Mouse (Mus musculus): ENCODE data around the gene 4933424G06Rik. TPM values are rescaled to one million over a fixed set of nuclear protein-coding genes. Genes with fewer than 3 reads are reported as not detected.

The 4933424G06Rik gene
- total RNA-seq, 2 experiments from 2014 or later: not detected

Other genes with a start within 250 kb of the 4933424G06Rik start
- gene Cnnm4, start 238.5 kb upstream of the 4933424G06Rik start, total RNA-seq (2015): 10.0 and 12.1 TPM in 2 replicates
- 7.0 and 8.4 TPM in 2 replicates for gene Cnnm4, start 238.5 kb upstream of the 4933424G06Rik start, total RNA-seq (2017)
- gene Cnnm3, start 198.3 kb upstream of the 4933424G06Rik start, total RNA-seq (2015): 13.0 and 15.2 TPM in 2 replicates
- gene Cnnm3, start 198.3 kb upstream of the 4933424G06Rik start, total RNA-seq (2017): 8.0 and 13.0 TPM in 2 replicates
- gene Ankrd23, start 173.3 kb upstream of the 4933424G06Rik start, total RNA-seq (2015): 1.3 and 2.5 TPM in 2 replicates
- 4.8 and 7.4 TPM in 2 replicates for gene Ankrd23, start 173.3 kb upstream of the 4933424G06Rik start, total RNA-seq (2017)
- 0.62 and 0.83 TPM in 2 replicates for gene Gm42417, start 170.7 kb upstream of the 4933424G06Rik start, total RNA-seq (2015)
- 3.1 TPM in 1 of 2 replicates, not detected in the other for gene Gm42417, start 170.7 kb upstream of the 4933424G06Rik start, total RNA-seq (2017)
- 4.6 and 4.9 TPM in 2 replicates for gene Ankrd39, start 162.7 kb upstream of the 4933424G06Rik start, total RNA-seq (2015)
- 5.4 and 7.3 TPM in 2 replicates for gene Ankrd39, start 162.7 kb upstream of the 4933424G06Rik start, total RNA-seq (2017)
- gene Sema4c, start 151.8 kb upstream of the 4933424G06Rik start, total RNA-seq (2015): 0.42 and 0.66 TPM in 2 replicates
- 0.64 and 1.00 TPM in 2 replicates for gene Sema4c, start 151.8 kb upstream of the 4933424G06Rik start, total RNA-seq (2017)
- not detected in 2 replicates for gene Fam178b, start 27.0 kb upstream of the 4933424G06Rik start, total RNA-seq (2015)
- not detected in 2 replicates for gene Fam178b, start 27.0 kb upstream of the 4933424G06Rik start, total RNA-seq (2017)
- 534 and 624 TPM in 2 replicates for gene Cox5b, start 18.7 kb upstream of the 4933424G06Rik start, total RNA-seq (2015)
- 550 and 674 TPM in 2 replicates for gene Cox5b, start 18.7 kb upstream of the 4933424G06Rik start, total RNA-seq (2017)
- gene Actr1b, start 4.3 kb downstream of the 4933424G06Rik start, total RNA-seq (2015): 21.5 and 22.7 TPM in 2 replicates
- gene Actr1b, start 4.3 kb downstream of the 4933424G06Rik start, total RNA-seq (2017): 55.0 TPM in 2 replicates
- 0.10 and 0.37 TPM in 2 replicates for gene Zap70, start 51.6 kb downstream of the 4933424G06Rik start, total RNA-seq (2015)
- not detected in 2 replicates for gene Zap70, start 51.6 kb downstream of the 4933424G06Rik start, total RNA-seq (2017)
- 48.5 and 52.7 TPM in 2 replicates for gene Tmem131, start 233.5 kb downstream of the 4933424G06Rik start, total RNA-seq (2015)
- 13.5 and 16.6 TPM in 2 replicates for gene Tmem131, start 233.5 kb downstream of the 4933424G06Rik start, total RNA-seq (2017)